ENCODE assay signal across 25 mouse cellular contexts in genomic region chr6:71235944-71236343, GRCm38 (mm10). TPM values are rescaled to one million over a fixed set of nuclear protein-coding genes. Genes with fewer than 3 reads are reported as not detected.
DNase-seq lines count a peak whose midpoint lies in the region; ATAC-seq lines count a peak whose summit lies in the region.
"Had no signal": no experiment of that assay in that cellular context is flagged by ENCODE, and none has a peak within 500 bp of the region (broad histone marks: within the 10 kb centered on the region; RNA-seq: fewer than 3 reads in every experiment).

No protein-coding gene starts in this region.

- ATAC-seq in kidney, embryonic 16.5 days (ENCODE audit: low FRiP score, low TSS enrichment) = no peak
- peak; percentile 39 for ATAC-seq in intestine, embryonic 15.5 days
- peak; percentile 54; the same call in 1 of the 2 replicates for ATAC-seq in liver, embryonic 12.5 days
- ATAC-seq: forebrain, postnatal 0 days; midbrain, embryonic 15.5 days had no signal

- H3K27ac ChIP-seq in kidney, embryonic 16.5 days (ENCODE audit: low read length) = no peak overlapping the region
- H3K27ac ChIP-seq in intestine, embryonic 15.5 days = 0 out of 2 replicates have a peak overlapping the region, but pooled peaks have one; percentile 54
- peak overlapping the region; percentile 67 for H3K27ac ChIP-seq in liver, embryonic 12.5 days
- H3K27ac ChIP-seq: forebrain, embryonic 10.5 days; hindbrain, embryonic 15.5 days; kidney, postnatal 0 days; limb, embryonic 15.5 days; midbrain, embryonic 15.5 days had no signal

- H3K9ac ChIP-seq in kidney, embryonic 16.5 days (replicated peaks; ENCODE audit: low read length) = no peak overlapping the region
- no peak overlapping the region for H3K9ac ChIP-seq in intestine, embryonic 15.5 days
- H3K9ac ChIP-seq in liver, embryonic 12.5 days = no peak overlapping the region
- H3K9ac ChIP-seq: forebrain, postnatal 0 days; heart, embryonic 12.5 days; hindbrain, embryonic 15.5 days; limb, embryonic 15.5 days; midbrain, embryonic 15.5 days had no signal

- no peak overlapping the region for H3K4me2 ChIP-seq in kidney, embryonic 16.5 days (replicated peaks; ENCODE audit: low read depth, low read length)
- H3K4me2 ChIP-seq in intestine, embryonic 15.5 days (replicated peaks) = no peak overlapping the region
- no peak overlapping the region for H3K4me2 ChIP-seq in liver, embryonic 12.5 days
- H3K4me2 ChIP-seq: heart, embryonic 12.5 days; hindbrain, embryonic 15.5 days; limb, embryonic 15.5 days; midbrain, embryonic 15.5 days had no signal

- no peaks in the 10 kb centered on the region for H3K27me3 ChIP-seq in kidney, embryonic 16.5 days (ENCODE audit: insufficient read depth, low read length)
- H3K27me3 ChIP-seq in intestine, embryonic 15.5 days (replicated peaks) = no peaks in the 10 kb centered on the region
- H3K27me3 ChIP-seq in liver, embryonic 12.5 days (replicated peaks) = no peaks in the 10 kb centered on the region
- H3K27me3 ChIP-seq: heart, embryonic 12.5 days; hindbrain, embryonic 15.5 days; limb, embryonic 15.5 days; midbrain, embryonic 15.5 days had no signal

- H3K36me3 ChIP-seq in kidney, embryonic 16.5 days (ENCODE audit: insufficient read depth, low read length) = no peaks in the 10 kb centered on the region
- no peaks in the 10 kb centered on the region for H3K36me3 ChIP-seq in intestine, embryonic 15.5 days
- H3K36me3 ChIP-seq in liver, embryonic 12.5 days = no peaks in the 10 kb centered on the region
- H3K36me3 ChIP-seq: forebrain, embryonic 10.5 days; G1E; hindbrain, embryonic 15.5 days; limb, embryonic 15.5 days; midbrain, embryonic 15.5 days had no signal

- peak; percentile 7 for DNase-seq in kidney, adult 18-20 months
- DNase-seq in retina, embryonic 14.5 days (ENCODE audit: low spot score) = peak; percentile 52
- no peak for DNase-seq in spleen, adult 18-20 months
- no peak for DNase-seq in cerebellum, adult 18-20 months
- DNase-seq: adrenal gland, postnatal 14 days; cerebellum, postnatal 10 days; forebrain, postnatal 0 days; gastrocnemius, postnatal 36 days; heart, postnatal 36 days; lung, postnatal 14 days; right cerebral cortex, postnatal 25 days; thymus, postnatal 14 days had no signal

- no peaks in the 10 kb centered on the region for H3K9me3 ChIP-seq in kidney, embryonic 16.5 days (ENCODE audit: low read length)
- H3K9me3 ChIP-seq in intestine, embryonic 15.5 days = no peaks in the 10 kb centered on the region
- H3K9me3 ChIP-seq in liver, embryonic 12.5 days (replicated peaks) = no peaks in the 10 kb centered on the region
- H3K9me3 ChIP-seq: forebrain, embryonic 10.5 days; G1E; heart, embryonic 12.5 days; hindbrain, embryonic 15.5 days; limb, embryonic 15.5 days; midbrain, embryonic 15.5 days had no signal

- no peak overlapping the region for H3K4me3 ChIP-seq in kidney, embryonic 16.5 days (ENCODE audit: low read length)
- H3K4me3 ChIP-seq in intestine, embryonic 15.5 days (replicated peaks) = no peak overlapping the region
- no peak overlapping the region for H3K4me3 ChIP-seq in liver, embryonic 12.5 days
- H3K4me3 ChIP-seq: forebrain, embryonic 10.5 days; heart, embryonic 12.5 days; hindbrain, embryonic 15.5 days; limb, embryonic 15.5 days; midbrain, embryonic 15.5 days; myocyte had no signal

- WGBS in kidney, embryonic 16.5 days = 58% methylated on average over 3 of the region's 3 CpGs
- 53% methylated on average over 3 of the region's 3 CpGs for WGBS in intestine, embryonic 15.5 days
- 47% methylated on average over 3 of the region's 3 CpGs for WGBS in liver, embryonic 12.5 days (ENCODE audit: insufficient replicate concordance)

- H3K4me1 ChIP-seq in kidney, embryonic 16.5 days (ENCODE audit: insufficient read depth, low read length) = no peaks in the 10 kb centered on the region; the same call in 1 of the 2 replicates
- H3K4me1 ChIP-seq in intestine, embryonic 15.5 days (replicated peaks) = no peaks in the 10 kb centered on the region
- no peaks in the 10 kb centered on the region for H3K4me1 ChIP-seq in liver, embryonic 12.5 days
- H3K4me1 ChIP-seq: forebrain, embryonic 10.5 days; hindbrain, embryonic 15.5 days; limb, embryonic 15.5 days; midbrain, embryonic 15.5 days had no signal

RNA-seq across cellular contexts. Expression of gene Krcc1, which starts 35.5 kb away (rescaled TPM):
- 52.9 and 58.4 TPM in 2 replicates for polyA plus RNA-seq in kidney, embryonic 16.5 days (2015; fragmentation: Nextera tagmentation; extraction: Ambion mirVana)
- polyA plus RNA-seq in intestine, embryonic 15.5 days (2015; fragmentation: Nextera tagmentation; extraction: Ambion mirVana) = 62.2 and 72.5 TPM in 2 replicates
- 22.9 and 23.4 TPM in 2 replicates for polyA plus RNA-seq in liver, embryonic 12.5 days (2016; fragmentation: Nextera tagmentation; extraction: Ambion mirVana)

RNA-seq across cellular contexts. Expression of gene Fabp1, which starts 36.3 kb away (rescaled TPM):
- polyA plus RNA-seq in kidney, embryonic 16.5 days (2015; fragmentation: Nextera tagmentation; extraction: Ambion mirVana) = 1.6 and 2.7 TPM in 2 replicates
- polyA plus RNA-seq in intestine, embryonic 15.5 days (2015; fragmentation: Nextera tagmentation; extraction: Ambion mirVana) = 2,291 and 2,664 TPM in 2 replicates
- polyA plus RNA-seq in liver, embryonic 12.5 days (2016; fragmentation: Nextera tagmentation; extraction: Ambion mirVana) = 109 and 117 TPM in 2 replicates
- polyA plus RNA-seq: brain, embryonic 14.5 days; forebrain, embryonic 10.5 days; forebrain, postnatal 0 days; G1E; myocyte; neural tube, embryonic 14.5 days had no signal

Comparison
In these comparisons a context has a peak if more than half of its experiments do, and no peak if none do; other contexts are left out.
1. DNase-seq: peak in kidney, adult 18-20 months (single experiment) and retina, embryonic 14.5 days (single experiment); none in spleen, adult 18-20 months (0 of 2) and cerebellum, adult 18-20 months (0 of 2).
2. RNA of gene Fabp1, which starts 36.3 kb away (polyA plus RNA-seq): 2,291 to 2,664 TPM in intestine, embryonic 15.5 days and 109 to 117 TPM in liver, embryonic 12.5 days; 1.6 to 2.7 TPM in kidney, embryonic 16.5 days; every median in the first group is over 10 times any median in the second.